Mouse (Mus musculus) left cerebral cortex, postnatal 36 days (tissue): ENCODE measurements around the gene Gm5485. TPM values are rescaled to one million over a fixed set of nuclear protein-coding genes. Genes with fewer than 3 reads are reported as not detected.
A peak's percentile ranks its signal among the peaks of the same experiment; 100 is the strongest.

Experiments
- DNase-seq, 2 experiments: peaks; one replicate each; pipeline ENCODE4 v3.0.0; 2021 to 2022; ENCODE audit warnings: low spot score in 2 of 2, mixed read lengths in 1 of 2
- intact Hi-C: fragments of 180-260 bp; cut with DNase I; formaldehyde crosslinking; loops from one replicate; pipeline ENCODE4 v1.15.1; 2025
- total RNA-seq, 2 experiments: library from RNA; stranded (reverse); gene quantifications; 2 replicates each; pipeline ENCODE4 v1.2.3; 2021

Gene Gm5485
- total RNA-seq, 2 experiments from 2014 or later, result not detected

DNA sequence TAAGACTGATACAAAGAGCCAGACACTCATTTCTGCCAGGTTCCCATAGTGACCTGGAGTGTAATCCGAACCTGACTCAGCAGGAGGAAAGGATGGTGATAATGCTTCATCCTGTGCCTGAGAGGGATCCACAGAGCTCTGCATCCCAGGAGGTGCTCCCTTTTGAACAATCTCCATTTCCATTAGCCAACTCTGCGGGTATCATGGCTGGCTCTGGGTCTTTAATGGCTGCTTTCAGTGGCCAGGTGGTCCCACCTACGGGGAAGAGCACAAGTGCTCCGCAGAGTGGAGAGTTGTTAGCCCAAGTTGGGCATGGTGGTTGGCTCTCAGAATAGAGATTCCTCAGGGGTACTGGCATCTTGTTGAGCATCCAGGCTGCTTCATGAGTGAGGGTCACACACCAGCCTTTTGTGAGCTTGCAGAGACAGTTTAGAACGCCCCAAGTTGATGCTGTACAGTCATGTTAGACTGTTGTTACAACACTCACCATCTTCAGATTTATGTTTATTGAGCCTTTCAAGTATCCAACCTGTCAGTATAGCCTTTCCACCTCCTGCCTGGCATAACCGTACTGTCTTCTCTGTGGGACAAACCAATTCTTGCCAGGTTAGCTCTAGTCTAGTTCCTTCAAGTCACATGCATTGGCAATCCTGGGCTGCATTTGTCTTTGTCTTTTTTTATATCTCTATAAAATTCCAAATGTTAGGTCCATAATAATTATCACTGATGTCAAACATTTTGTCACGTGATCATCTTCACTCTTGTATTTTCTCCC lies 38.3 kb downstream of the Gm5485 start:
- intact Hi-C loops, result no loop called here
- DNase-seq, result no peak

DNA sequence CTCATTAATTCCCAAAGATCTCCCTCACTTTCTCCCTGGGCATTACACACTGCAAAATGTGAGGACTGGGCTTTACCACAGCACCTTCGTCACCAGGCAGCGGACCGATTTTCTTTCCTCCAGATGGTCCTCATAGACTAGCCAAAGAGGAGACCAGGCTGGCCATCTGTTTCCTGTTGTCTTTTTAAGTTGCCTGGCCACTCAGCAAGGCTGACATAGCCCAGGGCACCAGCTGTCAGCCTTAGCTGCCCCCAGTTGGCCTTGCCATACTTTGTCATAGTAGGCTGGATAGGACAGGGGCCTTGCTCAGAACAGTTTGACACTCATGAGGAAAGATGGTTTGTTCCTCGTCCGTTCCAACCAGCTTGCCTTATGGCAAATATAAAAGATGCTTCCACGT lies 39.8 kb downstream of the Gm5485 start:
- no peak for DNase-seq
- intact Hi-C loops, result no loop called here

DNA sequence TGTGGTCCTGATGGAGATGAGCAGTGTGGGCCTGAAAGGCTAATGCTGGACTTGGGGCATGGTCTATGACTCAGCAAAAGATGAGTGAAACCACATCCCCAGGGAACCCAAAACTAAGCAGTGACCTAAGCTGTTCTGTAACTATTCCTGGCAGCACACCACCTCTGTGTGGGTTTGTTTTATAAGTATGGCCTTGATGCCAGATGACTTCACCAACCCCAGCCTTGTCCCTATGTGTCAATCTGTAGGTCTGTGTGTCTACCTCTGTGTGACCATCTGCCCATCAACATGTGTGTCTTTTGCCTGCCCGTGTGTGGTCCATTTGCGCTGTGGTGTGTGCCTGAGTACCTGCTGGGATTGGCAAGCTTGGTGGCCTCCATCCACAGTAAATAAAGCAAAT lies 44.1 kb downstream of the Gm5485 start:
- intact Hi-C loops, result no loop called here
- DNase-seq, result no peak

DNA sequence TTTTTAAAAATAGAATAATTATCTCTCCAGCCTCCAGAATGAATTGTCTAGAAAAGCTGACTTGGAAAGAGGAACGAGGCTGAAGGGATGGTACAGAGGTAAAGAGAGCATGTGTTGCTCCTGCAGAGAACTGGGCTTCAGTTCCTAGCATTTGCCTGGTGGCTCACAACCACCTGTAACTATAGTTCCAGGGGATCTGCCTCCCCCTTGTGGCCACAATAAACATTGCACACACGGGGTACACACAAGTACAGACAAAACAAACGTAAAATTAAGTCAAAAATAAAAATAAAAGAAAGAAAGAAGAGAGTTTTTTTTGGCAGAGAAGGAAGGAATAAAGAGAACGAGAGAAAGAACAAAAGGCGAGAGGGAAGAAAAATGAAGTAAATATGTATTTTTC lies 45.4 kb downstream of the Gm5485 start:
- intact Hi-C loops, result no loop called here
- no peak for DNase-seq

DNA sequence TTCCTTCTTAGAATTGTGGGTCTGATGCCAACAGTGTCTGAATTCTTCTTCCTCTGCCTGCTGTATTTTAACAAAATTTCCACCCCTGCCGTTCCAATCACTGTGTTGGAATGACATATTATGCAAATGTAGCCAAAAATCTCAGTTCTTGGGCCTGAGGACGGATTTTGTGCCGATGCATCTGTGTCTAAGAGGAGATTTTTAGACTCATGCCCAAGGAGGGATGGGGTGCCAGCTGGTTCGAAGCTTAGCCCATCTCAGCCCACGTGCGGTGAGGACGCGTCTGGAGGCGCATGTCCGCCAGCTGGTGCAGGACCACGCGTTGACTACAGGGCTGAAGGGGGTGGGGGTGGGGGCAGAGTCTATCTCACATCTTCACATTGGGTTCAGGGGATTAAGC lies 51.3 kb downstream of the Gm5485 start:
- peak; percentile 45 to 73 for DNase-seq
- intact Hi-C loops, result no loop called here

DNA sequence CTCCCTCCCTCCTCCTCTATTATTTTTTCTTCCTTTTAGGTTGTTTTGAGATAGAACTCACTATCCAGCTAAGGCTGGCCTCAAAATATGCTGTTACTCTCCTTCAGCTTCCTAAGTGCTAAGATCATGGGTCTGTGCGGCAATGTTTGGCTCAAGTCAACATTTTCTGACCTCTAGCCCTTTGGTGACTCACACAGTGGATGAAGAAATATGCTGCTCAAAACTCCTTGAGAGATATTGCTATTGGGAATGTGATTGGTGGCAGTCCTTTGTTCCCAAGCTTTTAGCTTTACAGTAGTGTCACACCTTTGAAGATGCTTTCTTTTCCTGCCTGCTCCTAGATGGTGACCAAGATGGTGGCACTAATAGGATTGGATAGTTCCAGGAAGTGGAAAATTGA lies 55.8 kb downstream of the Gm5485 start:
- DNase-seq, result no peak
- intact Hi-C loops, result no loop called here

DNA sequence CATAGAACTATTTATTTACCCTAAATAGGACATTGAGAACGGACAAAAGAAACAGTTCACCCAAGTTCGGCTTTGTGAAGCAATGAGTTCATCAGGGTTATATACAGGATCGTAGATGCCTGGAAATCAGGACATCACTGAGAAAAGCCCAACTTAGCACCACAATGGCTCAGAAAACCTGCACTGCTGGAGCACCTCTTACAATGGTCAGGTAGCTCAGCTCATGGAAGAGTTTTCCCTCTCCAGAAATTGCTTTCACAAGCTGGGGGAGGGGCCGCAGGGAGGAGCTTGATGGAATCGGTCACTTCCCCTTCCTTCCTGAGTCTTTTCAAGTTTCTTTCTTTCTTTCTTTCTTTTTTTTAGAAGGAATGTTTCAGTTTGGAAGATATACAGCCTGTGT lies 56.5 kb downstream of the Gm5485 start:
- no peak for DNase-seq
- intact Hi-C loops, result no loop called here

Other genes with a start within 250 kb of the Gm5485 start
- gene Dppa4, start 128.7 kb downstream of the Gm5485 start, total RNA-seq, result not detected
- not detected for gene Dppa2, start 108.5 kb downstream of the Gm5485 start, total RNA-seq
- not detected for gene Morc1, start 18.8 kb upstream of the Gm5485 start, total RNA-seq